Mouse (Mus musculus) heart, embryonic 13.5 days (tissue): ENCODE data around the gene Rilp. TPM values are rescaled to one million over a fixed set of nuclear protein-coding genes. Genes with fewer than 3 reads are reported as not detected.
A peak's percentile ranks its signal among the peaks of the same experiment; 100 is the strongest.

Experiments used
- ATAC-seq: fragments of 200-750 bp; cut with Nextera tagmentation; 2 replicates; pipeline ENCODE4 v1.8.0; 2017; ENCODE audit warnings: moderate TSS enrichment; ENCODE audit not compliant: insufficient number of reproducible peaks, low FRiP score, low TSS enrichment; ENCODE audit errors: extremely low read depth
- H3K27ac ChIP-seq: fragments of 300-500 bp; sonication (generic); replicated peaks from 2 replicates; pipeline ENCODE4 v1.5.1; 2015; ENCODE audit warnings: moderate library complexity, mild to moderate bottlenecking, inconsistent platforms
- H3K27me3 ChIP-seq: fragments of 300-500 bp; sonication (generic); replicated peaks from 2 replicates; pipeline ENCODE4 v1.6.1; 2015; ENCODE audit warnings: mild to moderate bottlenecking, inconsistent platforms
- H3K36me3 ChIP-seq: fragments of 300-500 bp; sonication (generic); 2 replicates; pipeline ENCODE4 v1.6.1; 2015; ENCODE audit warnings: mild to moderate bottlenecking, inconsistent platforms
- H3K4me1 ChIP-seq: fragments of 300-500 bp; sonication (generic); 2 replicates; pipeline ENCODE4 v1.6.1; 2015; ENCODE audit warnings: inconsistent platforms
- H3K4me2 ChIP-seq: fragments of 300-500 bp; sonication (generic); 2 replicates; pipeline ENCODE4 v1.6.1; 2015; ENCODE audit warnings: inconsistent platforms, mild to moderate bottlenecking, moderate library complexity
- H3K4me3 ChIP-seq: fragments of 300-500 bp; sonication (generic); 2 replicates; pipeline ENCODE4 v1.5.1; 2015; ENCODE audit warnings: moderate library complexity, mild to moderate bottlenecking, inconsistent platforms
- H3K9ac ChIP-seq: fragments of 300-500 bp; sonication (generic); 2 replicates; pipeline ENCODE4 v1.6.1; 2015; ENCODE audit warnings: inconsistent platforms, mild to moderate bottlenecking, moderate library complexity
- H3K9me3 ChIP-seq: fragments of 300-500 bp; sonication (generic); 2 replicates; pipeline ENCODE4 v1.6.1; 2016; ENCODE audit warnings: inconsistent platforms
- WGBS: fragments of 180-500 bp; shearing (Covaris S2); methylation state at CpG from one replicate; pipeline ENCODE4 v1.1.7; 2015; ENCODE audit warnings: mixed read lengths; 5-methylcytosine and 5-hydroxymethylcytosine counted together
- polyA plus RNA-seq: library from polyadenylated mRNA; unstranded; fragments of >200 nt; fragmentation: Nextera tagmentation; extraction: Ambion mirVana; gene quantifications from 2 replicates; pipeline ENCODE4 v1.2.1, GENCODE M21; 2015

The Rilp gene
- polyA plus RNA-seq, 1 experiment from 2014 or later = 3.4 TPM

- no peak overlapping the region for H3K27ac ChIP-seq
- no peak overlapping the region for H3K9ac ChIP-seq
- H3K4me3 ChIP-seq = no peak overlapping the region
- H3K4me1 ChIP-seq = no peaks in the 10 kb centered on the region
- peaks cover 5% of the 10 kb centered on the region; the same call in 1 of the 2 replicates for H3K27me3 ChIP-seq
- no peak overlapping the region for H3K4me2 ChIP-seq
- H3K9me3 ChIP-seq = no peaks in the 10 kb centered on the region
- no peak for ATAC-seq
- 0 out of 2 replicates have a peak, but pooled peaks cover 6% of the 10 kb centered on the region for H3K36me3 ChIP-seq
- WGBS = 75% methylated on average over 2 of the region's 2 CpGs
These were observed 12.9 kb downstream of the Rilp start for GRCm38 (mm10) chr11:75522793-75523192.

- 81% methylated on average over 15 of the region's 15 CpGs for WGBS
- Histone ChIP-seq H3K4me3 (no peak overlapping the region), H3K9ac (no peak overlapping the region), H3K27ac (no peak overlapping the region), H3K4me2 (no peak overlapping the region), H3K9me3 (no peaks in the 10 kb centered on the region), H3K4me1 (no peaks in the 10 kb centered on the region), H3K36me3 (0 out of 2 replicates have a peak, but pooled peaks cover 6% of the 10 kb centered on the region), H3K27me3 (peaks cover 10% of the 10 kb centered on the region; the same call in 1 of the 2 replicates)
- no peak for ATAC-seq
These were observed 15.7 kb downstream of the Rilp start for GRCm38 (mm10) chr11:75525531-75526125.

- ATAC-seq = no peak
- Histone ChIP-seq H3K4me1 (peaks cover 3% of the 10 kb centered on the region; the same call in 1 of the 2 replicates), H3K27me3 (peaks cover 10% of the 10 kb centered on the region; the same call in 1 of the 2 replicates), H3K36me3 (0 out of 2 replicates have a peak, but pooled peaks cover 6% of the 10 kb centered on the region), H3K9ac (no peak overlapping the region), H3K4me2 (no peak overlapping the region), H3K4me3 (no peak overlapping the region), H3K27ac (no peak overlapping the region), H3K9me3 (no peaks in the 10 kb centered on the region)
- 82% methylated on average over 6 of the region's 6 CpGs for WGBS
These were observed 17.0 kb downstream of the Rilp start for GRCm38 (mm10) chr11:75526943-75527342.

GRCm38 (mm10) chr11:75529771-75530170, 19.9 kb downstream of the Rilp start:
- Histone ChIP-seq H3K4me3 (no peak overlapping the region), H3K27ac (no peak overlapping the region), H3K9ac (no peak overlapping the region), H3K4me1 (peaks cover 18% of the 10 kb centered on the region), H3K9me3 (no peaks in the 10 kb centered on the region), H3K4me2 (no peak overlapping the region), H3K36me3 (0 out of 2 replicates have a peak, but pooled peaks cover 2% of the 10 kb centered on the region), H3K27me3 (peaks cover 21% of the 10 kb centered on the region; the same call in 1 of the 2 replicates)
- ATAC-seq = no peak
- WGBS = 36% methylated on average over 4 of the region's 4 CpGs

- Histone ChIP-seq H3K27ac (peak overlapping the region; percentile 46; the same call in 1 of the 2 replicates), H3K9ac (peak overlapping the region; percentile 84), H3K4me3 (peak overlapping the region; percentile 70), H3K27me3 (peaks cover 18% of the 10 kb centered on the region; the same call in 1 of the 2 replicates), H3K4me1 (peaks cover 24% of the 10 kb centered on the region), H3K4me2 (peak overlapping the region; percentile 100), H3K9me3 (no peaks in the 10 kb centered on the region), H3K36me3 (0 out of 2 replicates have a peak, but pooled peaks cover 2% of the 10 kb centered on the region)
- ATAC-seq = peak; percentile 40; the same call in 1 of the 2 replicates
- under 1% methylated on average over 10 of the region's 10 CpGs for WGBS
These were observed 20.4 kb downstream of the Rilp start for GRCm38 (mm10) chr11:75530325-75530724.

GRCm38 (mm10) chr11:75530845-75531373, 21.0 kb downstream of the Rilp start:
- H3K4me2 ChIP-seq = peak overlapping the region; percentile 100
- 0 out of 2 replicates have a peak, but pooled peaks cover 15% of the 10 kb centered on the region for H3K27me3 ChIP-seq
- 0 out of 2 replicates have a peak, but pooled peaks have one; percentile 20 for ATAC-seq
- H3K4me3 ChIP-seq = peak overlapping the region; percentile 70
- peaks cover 26% of the 10 kb centered on the region for H3K4me1 ChIP-seq
- under 1% methylated on average over 31 of the region's 31 CpGs for WGBS
- H3K9ac ChIP-seq = peak overlapping the region; percentile 84
- H3K9me3 ChIP-seq = no peaks in the 10 kb centered on the region
- 0 out of 2 replicates have a peak, but pooled peaks cover 2% of the 10 kb centered on the region for H3K36me3 ChIP-seq
- peak overlapping the region; percentile 46 for H3K27ac ChIP-seq

GRCm38 (mm10) chr11:75531469-75532242, 21.8 kb downstream of the Rilp start, which contains the start of gene Slc43a2:
TSS of gene Slc43a2 (plus strand) at chr11:75531694.
- Histone ChIP-seq H3K9ac (peak within 1 kb of the TSS; percentile 84), H3K4me1 (peaks cover 26% of the 10 kb centered on the region), H3K36me3 (no peaks in the 10 kb centered on the region), H3K4me2 (peak within 1 kb of the TSS; percentile 100), H3K9me3 (no peaks in the 10 kb centered on the region), H3K4me3 (peak within 1 kb of the TSS; percentile 70), H3K27me3 (0 out of 2 replicates have a peak, but pooled peaks cover 15% of the 10 kb centered on the region), H3K27ac (peak within 1 kb of the TSS; percentile 75)
- ATAC-seq = peak; percentile 73; the same call in 1 of the 2 replicates
- under 1% methylated on average over 62 of the region's 62 CpGs for WGBS

GRCm38 (mm10) chr11:75532340-75533277, 22.7 kb downstream of the Rilp start:
- WGBS = 15% methylated on average over 38 of the region's 38 CpGs
- peak overlapping the region; percentile 75 for H3K27ac ChIP-seq

GRCm38 (mm10) chr11:75533314-75534015, 23.6 kb downstream of the Rilp start:
- no peaks in the 10 kb centered on the region for H3K36me3 ChIP-seq
- H3K27ac ChIP-seq = 0 out of 2 replicates have a peak overlapping the region, but pooled peaks have one; percentile 21
- no peaks in the 10 kb centered on the region for H3K9me3 ChIP-seq
- no peak overlapping the region for H3K9ac ChIP-seq
- H3K4me2 ChIP-seq = peak overlapping the region; percentile 100
- 58% methylated on average over 6 of the region's 6 CpGs for WGBS
- no peak for ATAC-seq
- 0 out of 2 replicates have a peak, but pooled peaks cover 15% of the 10 kb centered on the region for H3K27me3 ChIP-seq
- H3K4me1 ChIP-seq = peaks cover 40% of the 10 kb centered on the region
- H3K4me3 ChIP-seq = no peak overlapping the region

More at GRCm38 (mm10) chr11:75532340-75533277, 22.7 kb downstream of the Rilp start:
- Histone ChIP-seq H3K9ac (peak overlapping the region; percentile 84), H3K4me2 (peak overlapping the region; percentile 100), H3K9me3 (no peaks in the 10 kb centered on the region), H3K4me3 (peak overlapping the region; percentile 70), H3K36me3 (no peaks in the 10 kb centered on the region), H3K27me3 (0 out of 2 replicates have a peak, but pooled peaks cover 15% of the 10 kb centered on the region), H3K4me1 (peaks cover 31% of the 10 kb centered on the region)
- no peak for ATAC-seq
